Mouse (Mus musculus) forebrain, embryonic 13.5 days (tissue): Measurements from ENCODE around the gene Igsf9b. TPM values are rescaled to one million over a fixed set of nuclear protein-coding genes. Genes with fewer than 3 reads are reported as not detected.

Experiments used
- ATAC-seq: fragments of 200-750 bp; cut with Nextera tagmentation; 2 replicates; pipeline ENCODE4 v1.8.0; 2017
- H3K27ac ChIP-seq: fragments of 300-500 bp; sonication (generic); 2 replicates; pipeline ENCODE4 v1.5.1; 2015; ENCODE audit warnings: inconsistent platforms, mild to moderate bottlenecking, moderate library complexity
- H3K27me3 ChIP-seq: fragments of 300-500 bp; sonication (generic); 2 replicates; pipeline ENCODE4 v1.6.1; 2015; ENCODE audit warnings: mild to moderate bottlenecking, inconsistent platforms
- H3K36me3 ChIP-seq: fragments of 300-500 bp; sonication (generic); 2 replicates; pipeline ENCODE4 v1.6.1; 2015; ENCODE audit warnings: mild to moderate bottlenecking, inconsistent platforms; ENCODE audit not compliant: poor library complexity, severe bottlenecking
- H3K4me1 ChIP-seq: fragments of 300-500 bp; sonication (generic); 2 replicates; pipeline ENCODE4 v1.6.1; 2015; ENCODE audit warnings: inconsistent platforms
- H3K4me2 ChIP-seq: fragments of 300-500 bp; sonication (generic); 2 replicates; pipeline ENCODE4 v1.6.1; 2015; ENCODE audit warnings: inconsistent platforms, mild to moderate bottlenecking, moderate library complexity
- H3K4me3 ChIP-seq: fragments of 300-500 bp; sonication (generic); 2 replicates; pipeline ENCODE4 v1.5.1; 2015; ENCODE audit warnings: mild to moderate bottlenecking, inconsistent platforms
- H3K9ac ChIP-seq: fragments of 300-500 bp; sonication (generic); 2 replicates; pipeline ENCODE4 v1.6.1; 2015; ENCODE audit warnings: mild to moderate bottlenecking, inconsistent platforms
- H3K9me3 ChIP-seq: fragments of 300-500 bp; sonication (generic); replicated peaks from 2 replicates; pipeline ENCODE4 v1.6.1; 2016; ENCODE audit warnings: inconsistent platforms
- WGBS: fragments of 180-500 bp; shearing (Covaris S2); methylation state at CpG from one replicate; pipeline ENCODE4 v1.1.7; 2015; 5-methylcytosine and 5-hydroxymethylcytosine counted together
- polyA plus RNA-seq: library from polyadenylated mRNA; unstranded; fragments of >200 nt; fragmentation: Nextera tagmentation; extraction: Ambion mirVana; gene quantifications from 2 replicates; pipeline ENCODE4 v1.2.1, GENCODE M21; 2015

Igsf9b gene
- polyA plus RNA-seq, result 9.4 and 11.8 TPM in 2 replicates

DNA sequence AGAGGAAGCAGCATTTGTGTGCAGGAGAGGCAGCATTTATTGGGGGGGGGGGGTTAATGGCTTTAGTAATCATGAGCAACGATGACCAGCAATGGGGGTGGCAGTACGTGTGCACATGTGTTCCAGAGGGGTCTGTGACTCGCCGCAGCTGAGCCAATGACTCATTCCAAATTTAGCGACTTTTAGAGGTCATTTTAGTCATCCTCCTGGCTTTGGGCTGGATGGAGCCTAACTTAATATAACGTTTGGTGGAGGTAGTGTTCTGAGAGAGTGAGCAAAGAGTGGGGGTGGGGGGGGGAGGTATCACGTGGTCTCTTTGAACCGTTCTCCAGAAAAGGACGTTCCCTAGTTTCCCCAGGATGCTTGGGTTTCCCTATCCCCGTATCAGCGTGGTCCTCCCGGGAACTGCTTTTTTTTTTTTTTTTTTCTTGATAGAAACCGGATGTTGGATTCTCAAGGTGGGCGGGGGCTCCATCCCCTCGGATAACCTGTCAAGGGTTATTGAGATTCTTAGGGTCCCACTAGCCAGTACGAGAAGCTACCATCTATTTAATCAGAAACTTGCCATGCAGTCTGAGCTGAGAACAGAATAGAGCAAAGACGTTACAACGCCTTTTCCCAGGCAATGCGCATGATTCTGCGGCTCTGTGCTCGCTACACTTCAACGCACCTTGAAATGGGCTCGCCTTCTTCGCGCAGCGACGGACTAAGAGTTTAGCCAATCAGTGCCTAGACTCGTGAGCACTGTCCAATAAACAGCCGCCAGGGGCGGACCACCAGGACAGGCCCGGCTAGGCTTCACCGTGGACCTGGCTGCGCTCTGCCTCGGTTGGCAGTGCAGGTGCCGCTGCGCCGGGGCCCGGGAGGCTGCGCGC, at the start of gene Igsf9b:
TSS of gene Igsf9b (plus strand) at position 794 of the 875 bp plus-strand sequence.
- Histone ChIP-seq H3K27me3 (peaks cover 12% of the 10 kb centered on the region; the same call in 1 of the 2 replicates), H3K9me3 (no peaks in the 10 kb centered on the region), H3K4me1 (peaks cover 50% of the 10 kb centered on the region), H3K27ac (peak within 1 kb of the TSS; percentile 80), H3K9ac (peak within 1 kb of the TSS; percentile 77), H3K4me3 (peak within 1 kb of the TSS; percentile 81), H3K36me3 (no peaks in the 10 kb centered on the region), H3K4me2 (peak within 1 kb of the TSS; percentile 98)
- under 1% methylated on average over 40 of the region's 40 CpGs for WGBS
- peak; percentile 99 for ATAC-seq

DNA sequence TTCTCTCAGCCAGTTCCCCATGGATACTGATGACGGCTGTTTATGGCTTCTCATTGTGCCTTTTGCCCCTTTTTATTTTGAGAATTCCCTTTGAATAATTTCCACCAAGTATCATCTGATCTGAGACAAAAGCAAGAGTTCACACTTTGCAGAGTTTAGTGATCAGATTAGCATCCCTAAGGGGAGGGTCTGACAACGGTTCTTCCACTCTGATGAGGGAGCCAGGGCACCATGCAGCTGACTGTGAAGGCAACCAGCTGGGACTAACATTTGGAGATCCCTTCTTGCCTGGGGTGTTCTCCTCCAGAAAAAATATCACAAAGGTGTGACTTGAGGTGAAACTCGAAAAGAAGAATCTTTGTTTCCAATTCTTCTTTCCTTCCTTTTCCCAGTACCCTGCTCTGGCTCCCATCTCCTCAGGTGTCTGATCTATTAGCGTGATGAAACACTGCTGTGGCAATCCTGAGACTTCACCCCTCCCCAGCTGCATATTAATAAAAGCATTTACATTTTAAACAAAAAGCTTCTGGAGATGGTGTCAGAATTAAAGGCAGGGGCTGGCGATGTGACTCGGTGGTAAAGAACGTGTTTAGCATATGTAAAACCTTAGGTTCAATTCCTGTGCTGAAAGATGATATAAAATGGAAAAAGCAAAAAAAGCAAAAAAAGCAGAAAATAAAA, 46.8 kb upstream of the Igsf9b start:
- H3K9ac ChIP-seq, result no peak overlapping the region
- no peak overlapping the region for H3K27ac ChIP-seq
- H3K27me3 ChIP-seq, result no peaks in the 10 kb centered on the region
- no peaks in the 10 kb centered on the region for H3K36me3 ChIP-seq
- 0 out of 2 replicates have a peak, but pooled peaks have one; percentile 51 for ATAC-seq
- no peak overlapping the region for H3K4me3 ChIP-seq
- no peak overlapping the region for H3K4me2 ChIP-seq
- WGBS, result 57% methylated on average over 7 of the region's 7 CpGs
- H3K4me1 ChIP-seq, result 0 out of 2 replicates have a peak, but pooled peaks cover 3% of the 10 kb centered on the region
- no peaks in the 10 kb centered on the region for H3K9me3 ChIP-seq

DNA sequence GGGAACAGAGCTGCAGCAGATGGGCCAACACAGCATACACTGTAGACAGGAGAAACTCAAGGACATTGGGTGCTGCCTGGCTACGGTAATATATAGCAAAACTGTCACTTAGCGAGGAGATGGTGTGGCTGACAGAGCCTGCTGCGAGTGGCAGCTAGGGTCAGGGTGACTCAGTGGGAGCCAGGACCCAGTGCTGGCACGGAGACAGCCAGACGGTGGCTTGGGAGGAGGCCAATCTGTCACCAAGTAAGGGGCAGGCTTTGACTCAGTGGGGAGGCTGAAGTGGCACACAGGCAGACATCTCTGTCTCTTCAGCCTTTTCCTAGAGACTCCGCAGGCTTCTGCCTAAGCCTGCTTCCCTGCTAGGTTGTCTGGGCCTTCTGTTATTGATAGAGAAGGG, 42.5 kb upstream of the Igsf9b start:
- no peaks in the 10 kb centered on the region for H3K27me3 ChIP-seq
- no peak overlapping the region for H3K4me2 ChIP-seq
- no peak overlapping the region for H3K27ac ChIP-seq
- no peak overlapping the region for H3K4me3 ChIP-seq
- H3K4me1 ChIP-seq, result peaks cover 14% of the 10 kb centered on the region
- ATAC-seq, result no peak
- 68% methylated on average over 6 of the region's 6 CpGs for WGBS
- H3K36me3 ChIP-seq, result no peaks in the 10 kb centered on the region
- no peak overlapping the region for H3K9ac ChIP-seq
- H3K9me3 ChIP-seq, result no peaks in the 10 kb centered on the region

DNA sequence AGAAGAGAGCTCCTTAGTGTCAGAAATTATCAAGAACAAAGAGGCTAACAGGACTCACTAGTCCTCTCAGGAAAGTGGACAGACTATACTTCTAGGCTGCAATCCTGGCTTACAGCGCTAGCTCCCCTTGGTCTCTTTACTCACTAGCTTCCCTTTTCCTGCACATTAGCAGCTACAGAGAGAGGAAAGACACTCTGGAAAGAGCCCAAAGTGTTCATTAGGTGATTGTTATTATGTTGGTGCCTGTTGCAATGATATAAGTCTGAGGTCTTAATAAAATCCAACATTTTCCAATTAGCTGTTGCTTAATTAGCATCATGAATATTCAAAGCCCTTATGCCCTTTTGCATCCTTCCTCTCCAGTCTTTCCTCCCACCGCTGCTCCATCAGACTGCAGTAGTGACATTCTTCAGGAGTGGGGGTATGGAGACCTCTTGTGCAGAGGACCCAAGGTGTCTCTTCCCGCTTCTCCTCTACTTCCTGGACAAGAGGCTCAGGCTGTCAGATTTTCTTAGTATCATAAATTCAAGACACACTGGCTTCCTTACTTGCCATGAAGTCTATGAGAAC, 38.5 kb upstream of the Igsf9b start:
- no peak overlapping the region for H3K9ac ChIP-seq
- ATAC-seq, result peak; percentile 55; the same call in 1 of the 2 replicates
- no peak overlapping the region for H3K27ac ChIP-seq
- peaks cover 22% of the 10 kb centered on the region for H3K4me1 ChIP-seq
- WGBS, result 57% methylated on average over 3 of the region's 3 CpGs
- H3K36me3 ChIP-seq, result no peaks in the 10 kb centered on the region
- no peak overlapping the region for H3K4me3 ChIP-seq
- H3K27me3 ChIP-seq, result no peaks in the 10 kb centered on the region
- H3K4me2 ChIP-seq, result no peak overlapping the region
- H3K9me3 ChIP-seq, result no peaks in the 10 kb centered on the region

DNA sequence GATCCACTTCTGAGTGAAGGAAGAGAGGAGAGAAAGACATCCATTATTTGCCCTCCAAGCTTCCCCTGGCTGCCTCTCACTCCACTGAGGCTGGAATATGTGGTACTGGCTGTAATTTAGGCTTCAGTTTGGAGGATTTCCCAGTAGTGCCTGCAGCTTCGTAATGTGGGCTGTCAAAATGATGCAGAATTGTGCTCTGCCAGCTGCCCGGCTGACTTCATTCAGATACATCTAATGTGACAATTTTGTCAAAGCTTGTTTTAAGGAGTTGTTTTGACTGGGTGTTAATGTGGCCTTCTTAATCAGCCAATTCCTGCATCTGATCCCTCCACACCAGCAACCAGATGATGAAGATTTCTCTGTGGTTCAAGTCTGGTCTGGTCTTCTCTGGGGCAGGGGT, 37.1 kb upstream of the Igsf9b start:
- WGBS, result 47% methylated on average over 2 of the region's 2 CpGs
- Histone ChIP-seq H3K36me3 (no peaks in the 10 kb centered on the region), H3K27ac (peak overlapping the region; percentile 10; the same call in 1 of the 2 replicates), H3K4me3 (no peak overlapping the region), H3K27me3 (no peaks in the 10 kb centered on the region), H3K4me1 (peaks cover 22% of the 10 kb centered on the region), H3K9me3 (no peaks in the 10 kb centered on the region), H3K9ac (no peak overlapping the region), H3K4me2 (no peak overlapping the region)
- ATAC-seq, result peak; percentile 69

DNA sequence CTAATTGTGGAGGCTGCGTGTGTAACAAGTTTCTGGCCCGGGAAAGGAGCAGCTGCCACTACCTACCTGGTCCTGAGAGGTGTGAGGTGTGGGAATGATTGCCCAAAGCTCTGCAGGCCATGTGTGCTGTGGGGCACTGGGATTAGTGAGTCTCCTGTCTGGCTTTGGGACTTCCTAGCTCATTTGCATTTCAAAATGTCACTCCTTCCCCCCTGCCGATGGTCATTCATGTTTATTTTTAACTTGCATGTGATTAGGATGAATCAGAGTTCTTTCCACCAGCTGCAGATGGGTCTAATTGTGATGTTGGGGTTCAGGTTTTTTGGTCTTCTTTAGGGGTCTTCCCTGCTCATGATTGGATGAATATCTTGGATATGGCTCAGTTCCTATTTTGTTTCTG, 34.0 kb upstream of the Igsf9b start:
- 64% methylated on average over 3 of the region's 3 CpGs for WGBS
- Histone ChIP-seq H3K36me3 (no peaks in the 10 kb centered on the region), H3K4me2 (no peak overlapping the region), H3K9ac (no peak overlapping the region), H3K4me3 (no peak overlapping the region), H3K27ac (no peak overlapping the region), H3K9me3 (no peaks in the 10 kb centered on the region), H3K4me1 (peaks cover 22% of the 10 kb centered on the region), H3K27me3 (no peaks in the 10 kb centered on the region)
- no peak for ATAC-seq

DNA sequence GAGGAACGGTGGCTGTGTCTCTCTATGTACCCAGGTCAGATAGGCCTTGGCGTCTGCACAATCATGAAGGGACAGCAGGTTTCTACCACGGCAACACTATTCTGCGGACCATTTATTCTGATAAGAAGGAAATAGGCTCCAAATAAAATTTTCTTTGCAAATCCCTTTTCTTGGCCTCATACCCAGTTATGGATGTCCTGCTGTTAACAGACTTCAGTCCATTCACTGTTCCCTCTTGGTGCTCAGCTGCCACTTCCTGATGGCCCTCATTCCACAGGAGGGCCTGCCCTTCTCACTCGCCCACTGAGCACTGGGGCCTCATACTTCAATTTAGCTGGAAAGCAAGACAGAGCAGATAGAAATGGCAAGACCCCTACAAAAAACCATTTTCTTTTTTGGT, 31.1 kb upstream of the Igsf9b start:
- Histone ChIP-seq H3K27ac (no peak overlapping the region), H3K27me3 (no peaks in the 10 kb centered on the region), H3K9me3 (0 out of 2 replicates have a peak, but pooled peaks cover 4% of the 10 kb centered on the region), H3K4me2 (no peak overlapping the region), H3K9ac (no peak overlapping the region), H3K4me3 (no peak overlapping the region), H3K4me1 (no peaks in the 10 kb centered on the region), H3K36me3 (no peaks in the 10 kb centered on the region)
- ATAC-seq, result no peak
- WGBS, result 86% methylated on average over 5 of the region's 5 CpGs

DNA sequence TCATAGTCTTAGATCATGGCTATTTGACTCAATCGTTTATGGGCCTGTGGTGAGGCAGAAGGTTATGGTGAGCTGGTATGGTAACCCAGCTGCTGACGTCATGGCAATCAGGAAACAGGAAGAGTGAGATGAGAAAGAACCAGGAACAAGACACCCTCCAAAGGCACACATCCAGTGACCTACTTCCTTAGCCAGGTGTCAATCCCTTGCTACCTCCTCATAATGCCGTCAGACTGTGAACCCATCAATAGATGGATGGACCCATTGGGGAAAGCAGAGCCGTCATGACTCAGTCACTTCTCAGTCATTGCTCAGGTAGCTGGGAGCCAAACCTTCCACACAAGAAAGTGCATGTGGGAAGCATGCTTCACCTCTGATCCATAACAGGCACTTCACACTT, 30.5 kb upstream of the Igsf9b start:
- no peak for ATAC-seq
- H3K4me1 ChIP-seq, result no peaks in the 10 kb centered on the region

DNA sequence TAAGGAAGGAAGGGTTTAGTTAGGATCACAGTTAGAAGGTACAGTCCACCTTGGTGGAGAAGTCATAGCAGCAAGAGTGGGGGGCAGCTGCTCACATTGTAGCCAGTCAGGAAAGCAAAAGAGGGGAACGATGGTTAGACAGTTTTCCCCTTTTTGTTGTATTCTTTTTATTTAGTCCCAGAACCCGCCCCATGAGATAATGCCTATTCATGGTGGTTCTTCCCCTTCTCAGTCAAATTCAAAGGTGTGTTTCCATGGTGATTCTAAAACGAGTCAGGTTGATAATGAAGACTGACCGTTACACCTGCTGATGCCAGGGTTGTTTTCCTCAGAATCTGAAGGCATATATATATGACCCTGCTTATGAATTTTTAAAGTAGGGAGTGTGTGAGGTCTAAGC, 29.7 kb upstream of the Igsf9b start:
- Histone ChIP-seq H3K9ac (no peak overlapping the region), H3K27me3 (no peaks in the 10 kb centered on the region), H3K27ac (no peak overlapping the region), H3K36me3 (no peaks in the 10 kb centered on the region), H3K4me3 (no peak overlapping the region), H3K4me2 (no peak overlapping the region), H3K9me3 (0 out of 2 replicates have a peak, but pooled peaks cover 4% of the 10 kb centered on the region), H3K4me1 (no peaks in the 10 kb centered on the region)
- WGBS, result 33% methylated on average over 4 of the region's 4 CpGs
- ATAC-seq, result no peak

More for the DNA sequence above, 30.5 kb upstream of the Igsf9b start:
- 0 out of 2 replicates have a peak, but pooled peaks cover 4% of the 10 kb centered on the region for H3K9me3 ChIP-seq
- H3K36me3 ChIP-seq, result no peaks in the 10 kb centered on the region
- H3K27me3 ChIP-seq, result no peaks in the 10 kb centered on the region
- no peak overlapping the region for H3K4me3 ChIP-seq
- no peak overlapping the region for H3K4me2 ChIP-seq
- WGBS, result 88% methylated on average over 4 of the region's 4 CpGs
- no peak overlapping the region for H3K27ac ChIP-seq
- no peak overlapping the region for H3K9ac ChIP-seq

DNA sequence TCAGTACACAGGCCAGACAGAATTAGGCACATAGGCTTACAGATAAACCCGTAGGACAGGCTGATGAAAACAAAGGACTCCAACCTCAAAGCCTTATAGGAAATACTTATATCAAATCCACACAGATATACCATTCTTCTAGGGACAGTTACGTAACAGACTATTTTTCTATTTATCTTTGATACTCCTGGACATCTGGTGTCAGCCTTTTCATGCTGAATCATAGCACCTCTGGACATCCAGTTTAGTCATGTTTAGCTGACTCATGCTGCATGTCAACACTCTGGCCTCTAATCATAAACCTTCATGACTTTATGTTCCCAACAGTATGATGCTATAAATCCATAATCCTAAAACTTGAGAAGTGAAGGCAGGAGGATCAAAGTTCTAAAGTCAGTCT, 29.1 kb upstream of the Igsf9b start:
- Histone ChIP-seq H3K9me3 (0 out of 2 replicates have a peak, but pooled peaks cover 4% of the 10 kb centered on the region), H3K27me3 (no peaks in the 10 kb centered on the region), H3K4me3 (no peak overlapping the region), H3K9ac (no peak overlapping the region), H3K4me2 (no peak overlapping the region), H3K27ac (no peak overlapping the region), H3K36me3 (no peaks in the 10 kb centered on the region), H3K4me1 (no peaks in the 10 kb centered on the region)
- no peak for ATAC-seq
- 85% methylated on average over 2 of the region's 2 CpGs for WGBS

DNA sequence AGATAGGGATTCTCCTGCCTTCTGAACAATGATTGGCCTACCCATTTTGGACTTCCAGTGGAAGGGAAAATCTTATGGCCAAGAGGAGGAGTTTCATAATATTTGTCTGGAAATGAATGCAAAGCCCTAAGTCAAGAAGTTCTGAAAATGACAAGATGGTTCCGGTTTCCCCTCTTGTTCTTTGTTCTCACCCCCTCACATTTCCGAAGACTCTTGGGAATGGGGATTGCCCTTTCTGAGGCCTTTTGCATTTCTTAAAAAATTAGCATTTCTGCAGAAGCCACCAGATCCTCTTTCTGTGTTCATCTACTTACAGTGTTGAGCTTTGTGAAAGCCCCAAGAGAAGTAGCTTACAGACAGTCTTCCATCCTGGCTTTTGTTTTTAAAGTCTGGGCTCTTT, 27.1 kb upstream of the Igsf9b start:
- H3K4me2 ChIP-seq, result no peak overlapping the region
- 0 out of 2 replicates have a peak, but pooled peaks cover 2% of the 10 kb centered on the region for H3K27me3 ChIP-seq
- 0 out of 2 replicates have a peak, but pooled peaks cover 4% of the 10 kb centered on the region for H3K9me3 ChIP-seq
- no peak overlapping the region for H3K27ac ChIP-seq
- ATAC-seq, result no peak
- no peaks in the 10 kb centered on the region for H3K4me1 ChIP-seq
- H3K36me3 ChIP-seq, result no peaks in the 10 kb centered on the region
- 85% methylated on average over 2 of the region's 2 CpGs for WGBS
- no peak overlapping the region for H3K9ac ChIP-seq
- H3K4me3 ChIP-seq, result no peak overlapping the region

DNA sequence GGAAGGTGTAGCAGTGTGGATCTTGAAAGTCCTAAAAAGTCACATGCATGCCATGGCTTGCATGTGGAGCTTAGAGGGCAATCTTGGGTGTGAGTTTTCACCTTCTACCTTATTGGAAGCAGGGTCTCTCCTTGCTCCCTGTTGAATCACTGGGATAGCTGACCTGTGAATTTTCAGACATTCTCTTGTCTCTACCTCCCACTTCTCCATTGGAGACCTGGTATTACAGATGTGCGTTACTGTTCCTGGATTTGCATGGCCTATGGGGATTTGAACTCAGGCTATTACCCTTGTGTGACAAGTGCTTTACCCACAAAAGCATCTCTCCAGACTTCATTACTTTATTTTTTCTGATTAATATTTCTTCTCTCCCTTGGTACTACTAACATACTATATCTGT, 26.1 kb upstream of the Igsf9b start:
- H3K9me3 ChIP-seq, result 0 out of 2 replicates have a peak, but pooled peaks cover 4% of the 10 kb centered on the region
- H3K36me3 ChIP-seq, result no peaks in the 10 kb centered on the region
- ATAC-seq, result no peak
- WGBS, result 90% methylated on average over 1 of the region's 1 CpGs
- no peak overlapping the region for H3K9ac ChIP-seq
- no peak overlapping the region for H3K4me3 ChIP-seq
- 0 out of 2 replicates have a peak, but pooled peaks cover 2% of the 10 kb centered on the region for H3K27me3 ChIP-seq
- no peaks in the 10 kb centered on the region for H3K4me1 ChIP-seq
- no peak overlapping the region for H3K4me2 ChIP-seq
- H3K27ac ChIP-seq, result no peak overlapping the region
